Mouse (Mus musculus) liver, adult 2 months (tissue): ENCODE measurements at regions not wholly inside any gene's neighbourhood (a gene's known extent, or its start where the extent isn't known, plus 50 kb on each side); places are given as distances from the start of the nearest gene placed in this dataset.

ENCODE experiments used
- DNase-seq: peaks from one replicate; pipeline ENCODE4 v3.0.0-alpha.2; 2011; ENCODE audit warnings: low read depth, low spot score; ENCODE audit errors: extremely low read depth
- H3K27ac ChIP-seq: fragments of 200-500 bp; replicated peaks from 2 replicates; pipeline ENCODE4 v1.5.1; 2012; ENCODE audit warnings: low read depth, mild to moderate bottlenecking, control low read depth, inconsistent platforms, low read length; ENCODE audit not compliant: insufficient read depth
- H3K27me3 ChIP-seq: fragments of 200-500 bp; 2 replicates; pipeline ENCODE4 v1.6.1; 2012; ENCODE audit warnings: mild to moderate bottlenecking, moderate library complexity, low read length, inconsistent platforms; ENCODE audit not compliant: control insufficient read depth, insufficient read depth
- H3K36me3 ChIP-seq: fragments of 200-500 bp; 2 replicates; pipeline ENCODE4 v1.6.1; 2012; ENCODE audit warnings: low read length, inconsistent platforms; ENCODE audit not compliant: control insufficient read depth, insufficient read depth
- H3K4me1 ChIP-seq: fragments of 200-500 bp; 2 replicates; pipeline ENCODE4 v1.6.1; 2011; ENCODE audit warnings: low read length; ENCODE audit not compliant: control insufficient read depth, insufficient read depth
- H3K4me3 ChIP-seq: fragments of 200-500 bp; 2 replicates; pipeline ENCODE4 v1.5.1; 2011; ENCODE audit warnings: low read depth, mild to moderate bottlenecking, control low read depth, low read length, moderate library complexity; ENCODE audit not compliant: insufficient read depth
- H3K79me2 ChIP-seq: fragments of 200-500 bp; 2 replicates; pipeline ENCODE4 v1.6.1; 2012; ENCODE audit warnings: inconsistent platforms, mild to moderate bottlenecking, low read length, moderate library complexity; ENCODE audit not compliant: control insufficient read depth, insufficient read depth
- H3K9ac ChIP-seq: fragments of 200-500 bp; 2 replicates; pipeline ENCODE4 v1.6.1; 2012; ENCODE audit warnings: low read depth, mild to moderate bottlenecking, control low read depth, inconsistent platforms, low read length
- CTCF ChIP-seq: fragments of 200-500 bp; IDR thresholded peaks from 2 replicates; pipeline ENCODE4 v1.5.1; 2011; ENCODE audit warnings: low read depth, low read length, control low read depth
- POLR2A ChIP-seq: fragments of 200-500 bp; IDR thresholded peaks from 2 replicates; pipeline ENCODE4 v1.6.1; 2011; ENCODE audit warnings: low read length, control low read depth; ENCODE audit not compliant: insufficient read depth; ENCODE audit errors: extremely low read depth
- WGBS: fragments of 180-500 bp; shearing (Covaris S2); methylation state at CpG from one replicate; pipeline ENCODE4 v1.1.7; 2018; 5-methylcytosine and 5-hydroxymethylcytosine counted together

DNA sequence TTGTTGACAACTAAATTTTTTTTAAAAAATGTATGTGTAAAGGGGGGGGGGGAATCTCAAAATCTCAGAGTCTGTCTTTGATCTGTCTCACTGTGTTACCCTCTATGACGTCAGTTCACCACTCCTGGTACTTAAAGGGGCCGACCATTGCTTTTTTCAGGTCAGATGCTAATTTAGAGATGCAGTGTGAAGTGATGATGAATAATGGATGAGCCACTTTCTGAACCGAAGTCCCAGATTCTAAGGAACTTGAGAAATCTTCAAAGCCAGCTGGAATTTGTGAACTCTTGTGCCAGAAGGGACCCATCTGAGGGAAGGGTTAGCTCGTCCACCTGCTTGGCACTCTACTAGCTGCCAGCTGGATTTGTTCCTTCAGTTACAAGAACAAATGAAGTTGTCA lies 271.1 kb upstream of the Nectin3 start:
- no peak overlapping the region for H3K27ac ChIP-seq
- no peaks in the 10 kb centered on the region for H3K36me3 ChIP-seq
- no peak overlapping the region for H3K9ac ChIP-seq
- no peak overlapping the region for H3K4me3 ChIP-seq
- H3K79me2 ChIP-seq: no peaks in the 10 kb centered on the region
- 74% methylated on average over 4 of the region's 4 CpGs for WGBS
- H3K27me3 ChIP-seq: no peaks in the 10 kb centered on the region
- H3K4me1 ChIP-seq: no peaks in the 10 kb centered on the region
- no peak for DNase-seq
- no peak for TF ChIP-seq CTCF
- no peak for TF ChIP-seq POLR2A

DNA sequence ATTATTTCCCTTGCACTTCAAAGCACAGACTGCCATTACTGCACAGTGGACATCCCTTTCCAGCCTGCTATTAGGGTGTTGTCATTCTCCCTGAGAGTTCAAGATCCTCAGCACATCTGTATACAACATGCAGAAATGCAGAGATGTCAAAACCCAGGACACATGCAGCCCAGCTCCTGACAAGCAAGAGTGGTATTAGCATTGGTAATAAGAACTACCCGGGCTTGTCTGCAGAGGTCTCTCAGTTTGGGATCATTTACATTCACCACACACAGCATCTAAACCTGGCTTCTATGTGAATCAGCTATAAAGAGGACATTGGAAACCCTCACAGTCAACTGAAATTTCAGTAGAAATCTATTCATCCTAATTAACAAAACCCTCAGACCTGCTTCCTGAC lies 270.1 kb upstream of the Nectin3 start:
- no peak overlapping the region for H3K4me3 ChIP-seq
- H3K27me3 ChIP-seq: no peaks in the 10 kb centered on the region
- H3K79me2 ChIP-seq: no peaks in the 10 kb centered on the region
- H3K9ac ChIP-seq: no peak overlapping the region
- H3K27ac ChIP-seq: no peak overlapping the region
- no peaks in the 10 kb centered on the region for H3K4me1 ChIP-seq
- no peaks in the 10 kb centered on the region for H3K36me3 ChIP-seq
- WGBS: 67% methylated on average over 1 of the region's 1 CpGs
- TF ChIP-seq POLR2A: no peak
- TF ChIP-seq CTCF: no peak
- no peak for DNase-seq

DNA sequence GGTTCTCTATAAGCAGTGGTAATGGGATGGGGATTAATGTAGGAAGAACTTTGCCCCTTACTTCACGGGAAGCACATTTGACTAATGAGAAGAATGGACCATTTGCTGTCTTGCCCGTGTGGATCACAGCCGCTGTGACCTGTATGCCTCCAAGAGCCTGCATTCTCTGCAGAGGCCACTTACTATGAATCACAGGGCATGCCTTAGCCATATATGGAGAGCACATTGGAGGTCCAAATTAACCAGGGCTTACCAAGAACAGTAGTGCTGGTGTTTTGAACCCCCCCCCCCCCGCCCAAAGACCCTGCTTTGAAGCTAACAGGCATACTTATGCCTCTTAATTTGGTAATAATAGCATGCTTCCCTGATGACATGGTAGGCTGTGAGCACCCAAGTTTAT lies 236.8 kb upstream of the Nectin3 start:
- Histone ChIP-seq H3K9ac (no peak overlapping the region), H3K4me3 (no peak overlapping the region), H3K36me3 (no peaks in the 10 kb centered on the region), H3K79me2 (no peaks in the 10 kb centered on the region), H3K27ac (no peak overlapping the region), H3K27me3 (no peaks in the 10 kb centered on the region), H3K4me1 (no peaks in the 10 kb centered on the region)
- no peak for TF ChIP-seq POLR2A
- TF ChIP-seq CTCF: no peak
- WGBS: 92% methylated on average over 4 of the region's 4 CpGs
- no peak for DNase-seq

DNA sequence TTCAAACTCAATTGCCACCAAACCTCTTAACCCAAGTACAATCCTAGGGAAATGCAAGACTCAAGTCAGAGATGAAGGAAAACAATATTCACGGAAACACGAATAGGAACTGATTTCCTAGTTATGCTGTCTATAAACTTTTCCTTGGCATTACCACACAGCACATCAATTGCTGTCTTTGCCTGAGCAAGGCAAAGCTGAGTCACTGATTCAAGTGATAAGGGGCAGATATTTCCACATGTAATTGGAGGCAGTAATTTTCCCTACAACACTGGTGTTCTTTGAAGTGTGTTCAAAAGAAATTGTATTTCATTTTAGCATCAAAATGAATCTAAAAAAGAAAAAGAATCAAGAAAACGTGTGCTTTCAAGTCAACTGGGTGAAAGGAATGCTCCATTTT lies 230.1 kb upstream of the Nectin3 start:
- H3K36me3 ChIP-seq: no peaks in the 10 kb centered on the region
- no peaks in the 10 kb centered on the region for H3K27me3 ChIP-seq
- WGBS: 79% methylated on average over 3 of the region's 3 CpGs
- no peak for TF ChIP-seq CTCF
- no peak for TF ChIP-seq POLR2A
- no peak overlapping the region for H3K9ac ChIP-seq
- DNase-seq: no peak
- no peaks in the 10 kb centered on the region for H3K79me2 ChIP-seq
- no peak overlapping the region for H3K4me3 ChIP-seq
- no peaks in the 10 kb centered on the region; the same call in 1 of the 2 replicates for H3K4me1 ChIP-seq
- no peak overlapping the region for H3K27ac ChIP-seq

DNA sequence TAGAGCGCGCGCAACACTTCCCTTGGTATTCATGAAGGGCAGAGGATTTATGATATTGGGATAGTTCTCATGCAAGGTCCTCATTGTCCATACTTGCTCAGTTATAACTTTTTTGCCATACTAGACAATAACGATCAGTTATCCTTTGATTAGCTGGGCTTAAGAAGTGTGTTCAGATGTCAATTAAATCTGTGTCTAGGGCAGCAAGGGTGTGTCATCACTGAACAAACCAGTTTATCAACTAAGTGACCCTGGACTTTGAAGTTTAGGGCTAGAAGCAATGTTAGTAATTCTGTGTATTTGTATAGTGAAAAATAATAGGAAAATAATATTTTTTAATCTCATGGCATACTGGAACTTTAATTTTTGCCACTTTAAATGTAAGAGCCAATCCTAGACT lies 225.3 kb upstream of the Nectin3 start:
- 88% methylated on average over 4 of the region's 4 CpGs for WGBS
- peak; percentile 14 for DNase-seq
- TF ChIP-seq CTCF (no peak), POLR2A (no peak)
- Histone ChIP-seq H3K36me3 (no peaks in the 10 kb centered on the region), H3K27ac (no peak overlapping the region), H3K4me1 (no peaks in the 10 kb centered on the region; the same call in 1 of the 2 replicates), H3K9ac (no peak overlapping the region), H3K4me3 (no peak overlapping the region), H3K79me2 (no peaks in the 10 kb centered on the region), H3K27me3 (no peaks in the 10 kb centered on the region)

DNA sequence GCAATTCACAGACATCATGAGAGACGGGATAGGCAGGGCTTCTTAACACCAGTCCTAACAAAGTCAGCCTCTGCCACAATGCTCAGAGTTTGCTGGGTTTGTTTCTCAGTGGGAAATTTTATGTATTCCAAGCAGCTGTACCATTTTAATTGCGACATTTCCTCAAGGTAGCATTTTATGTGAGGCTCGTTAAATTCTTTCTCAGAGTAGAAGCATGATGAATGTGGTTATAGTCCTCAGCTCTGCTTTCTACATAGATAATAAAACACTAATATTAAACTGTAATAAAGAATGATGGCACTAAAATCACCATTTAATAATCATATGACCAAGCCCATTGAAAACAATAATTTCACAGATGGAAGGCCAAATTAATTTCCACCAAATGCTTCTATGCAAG lies 181.5 kb upstream of the Nectin3 start:
- Histone ChIP-seq H3K79me2 (no peaks in the 10 kb centered on the region), H3K36me3 (no peaks in the 10 kb centered on the region), H3K4me3 (no peak overlapping the region), H3K4me1 (no peaks in the 10 kb centered on the region), H3K27ac (no peak overlapping the region), H3K27me3 (no peaks in the 10 kb centered on the region), H3K9ac (no peak overlapping the region)
- no peak for TF ChIP-seq POLR2A
- no peak for TF ChIP-seq CTCF
- WGBS: 92% methylated on average over 3 of the region's 3 CpGs
- DNase-seq: no peak
